Mouse (Mus musculus) urinary bladder, postnatal 10 days (tissue): ENCODE measurements around the gene Gm8879.
"Not testable (repeated sequence)": the region's sequence is repeated elsewhere in the genome, so short reads cannot be mapped to it uniquely, and the experiment has no call there.

Experiments
- DNase-seq: peaks from one replicate; pipeline ENCODE4 v3.0.0; 2022; ENCODE audit warnings: low spot score

The Gm8879 gene

DNA sequence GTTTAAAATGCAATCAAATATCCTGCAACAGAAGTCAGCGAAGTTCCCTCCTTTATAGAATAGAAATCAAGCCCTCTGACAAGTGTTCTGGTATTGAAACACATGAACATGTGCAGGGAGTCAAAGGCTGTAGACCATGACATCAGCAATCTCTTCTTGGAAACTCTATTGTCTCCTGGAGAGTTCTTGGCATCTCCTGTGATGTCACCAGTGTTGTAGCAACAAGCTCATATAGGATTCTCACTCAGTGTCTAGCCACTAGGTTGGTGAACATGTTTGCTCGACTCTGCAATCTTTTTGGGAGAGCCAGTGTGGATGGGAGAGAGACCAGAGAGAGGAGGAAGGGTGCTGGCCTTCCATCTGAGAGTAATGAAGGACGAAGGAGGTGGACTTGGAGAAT lies at the start of gene Gm8879:
Gene Gm8879, plus strand, starts transcription at position 301 of the 400 bp plus-strand sequence.
- not testable (repeated sequence) for DNase-seq

DNA sequence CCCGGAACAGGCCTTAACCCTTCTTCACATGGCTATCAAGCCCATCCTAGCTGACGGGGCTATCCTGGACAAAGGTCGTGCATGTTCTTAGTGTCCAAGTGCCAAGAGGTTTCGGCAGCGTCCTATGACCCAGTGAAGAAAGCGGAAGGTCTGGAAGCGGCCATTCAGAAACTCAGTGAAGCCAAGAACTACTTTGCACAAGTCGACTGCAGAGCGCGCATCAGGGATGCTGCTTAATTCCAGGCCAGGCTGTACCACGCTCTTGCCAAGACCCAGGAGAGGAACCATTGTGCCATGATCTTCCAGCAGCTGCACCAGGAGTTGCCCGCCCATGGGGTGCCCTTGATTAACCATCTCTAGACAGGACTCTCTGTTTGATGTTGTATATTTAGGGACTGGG lies 10.6 kb downstream of the Gm8879 start:
- DNase-seq: peak; percentile 11
